Mouse (Mus musculus) embryonic facial prominence, embryonic 10.5 days (tissue): ENCODE results near the gene 1700056E22Rik. TPM values are rescaled to one million over a fixed set of nuclear protein-coding genes. Genes with fewer than 3 reads are reported as not detected.
A peak's percentile ranks its signal among the peaks of the same experiment; 100 is the strongest.

Experiments used
- DNase-seq: peaks from one replicate; pipeline ENCODE4 v3.0.0-alpha.2; 2017; ENCODE audit warnings: low spot score
- H3K27ac ChIP-seq: fragments of 300-500 bp; sonication (generic); replicated peaks from 2 replicates; pipeline ENCODE4 v1.5.1; 2016; ENCODE audit warnings: mild to moderate bottlenecking
- H3K27me3 ChIP-seq: fragments of 300-500 bp; sonication (generic); replicated peaks from 2 replicates; pipeline ENCODE4 v1.6.1; 2016; ENCODE audit warnings: low read depth, mild to moderate bottlenecking; ENCODE audit not compliant: poor library complexity, severe bottlenecking
- H3K36me3 ChIP-seq: fragments of 300-500 bp; sonication (generic); replicated peaks from 2 replicates; pipeline ENCODE4 v1.6.1; 2016; ENCODE audit warnings: mild to moderate bottlenecking, moderate library complexity
- H3K4me1 ChIP-seq: fragments of 300-500 bp; sonication (generic); 2 replicates; pipeline ENCODE4 v1.6.1; 2016
- H3K4me3 ChIP-seq: fragments of 300-500 bp; sonication (generic); 2 replicates; pipeline ENCODE4 v1.5.1; 2016; ENCODE audit warnings: mild to moderate bottlenecking, moderate library complexity
- H3K9me3 ChIP-seq: fragments of 300-500 bp; sonication (generic); 2 replicates; pipeline ENCODE4 v1.6.1; 2016; ENCODE audit warnings: mild to moderate bottlenecking
- WGBS: fragments of 180-500 bp; shearing (Covaris S2); methylation state at CpG from one replicate; pipeline ENCODE4 v1.1.7; 2016; 5-methylcytosine and 5-hydroxymethylcytosine counted together
- polyA plus RNA-seq: library from polyadenylated mRNA; unstranded; fragments of >200 nt; fragmentation: Nextera tagmentation; extraction: Ambion mirVana; gene quantifications from 2 replicates; pipeline ENCODE4 v1.2.1, GENCODE M21; 2016

1700056E22Rik gene
- polyA plus RNA-seq = 0.58 and 1.1 TPM in 2 replicates

DNA sequence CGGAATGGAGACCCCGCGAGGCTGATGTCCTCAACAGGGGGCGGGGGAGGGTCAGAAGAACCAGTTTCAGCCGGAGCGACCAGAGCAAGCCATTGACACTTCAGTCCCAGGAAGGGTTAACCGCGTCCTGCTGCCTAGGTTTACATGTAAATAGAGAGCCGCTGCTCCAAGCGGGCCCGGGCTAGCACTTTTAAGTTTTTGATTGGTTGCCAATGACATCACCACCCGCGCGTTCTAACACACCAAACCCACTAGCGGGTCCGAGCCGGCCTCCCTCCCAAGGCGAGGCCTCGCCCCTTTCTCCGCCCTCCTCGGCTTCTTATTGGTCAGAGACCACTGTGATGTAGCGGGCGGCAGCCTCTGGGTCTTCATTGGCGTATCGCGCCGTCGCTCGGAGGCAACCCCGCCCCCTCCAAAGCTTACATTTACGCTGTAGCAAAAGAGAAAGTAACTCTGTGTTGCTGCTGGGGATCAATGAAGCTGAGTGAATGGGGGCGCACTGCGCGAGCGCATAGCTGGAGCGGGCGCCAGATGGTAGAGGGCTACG is at the start of gene 1700056E22Rik:
TSS of gene 1700056E22Rik (minus strand) at position 291 of the 547 bp plus-strand sequence.
- Histone ChIP-seq H3K9me3 (no peaks in the 10 kb centered on the region), H3K27ac (peak within 1 kb of the TSS; percentile 96), H3K4me3 (peak within 1 kb of the TSS; percentile 86), H3K27me3 (peaks cover 32% of the 10 kb centered on the region), H3K4me1 (peaks cover 30% of the 10 kb centered on the region), H3K36me3 (peaks cover 4% of the 10 kb centered on the region; the same call in 1 of the 2 replicates)
- DNase-seq = peak; percentile 99
- WGBS = under 1% methylated on average over 38 of the region's 38 CpGs

DNA sequence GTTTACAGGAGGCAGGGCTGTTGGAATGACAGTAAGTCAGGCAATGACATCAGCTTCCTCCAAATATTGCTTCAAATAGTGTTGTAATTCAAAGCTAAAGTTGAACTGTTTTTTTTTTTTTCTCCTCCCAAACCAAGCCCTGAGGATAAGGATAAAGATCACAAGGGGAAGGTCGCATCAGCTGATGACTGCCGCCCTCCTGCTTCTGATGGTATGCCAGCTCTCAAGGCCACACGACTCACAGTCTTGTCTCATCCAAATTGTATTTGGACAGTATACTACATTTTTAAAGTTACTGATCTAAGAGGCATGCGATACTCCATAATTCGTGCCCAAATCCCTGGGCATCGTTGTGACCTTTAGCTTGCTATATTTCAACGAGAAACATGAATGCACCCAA is 49.1 kb upstream of the 1700056E22Rik start:
- DNase-seq = no peak
- no peaks in the 10 kb centered on the region for H3K36me3 ChIP-seq
- H3K4me3 ChIP-seq = no peak overlapping the region
- WGBS = 92% methylated on average over 7 of the region's 7 CpGs
- H3K27ac ChIP-seq = no peak overlapping the region
- H3K9me3 ChIP-seq = no peaks in the 10 kb centered on the region
- no peaks in the 10 kb centered on the region for H3K4me1 ChIP-seq
- H3K27me3 ChIP-seq = no peaks in the 10 kb centered on the region

DNA sequence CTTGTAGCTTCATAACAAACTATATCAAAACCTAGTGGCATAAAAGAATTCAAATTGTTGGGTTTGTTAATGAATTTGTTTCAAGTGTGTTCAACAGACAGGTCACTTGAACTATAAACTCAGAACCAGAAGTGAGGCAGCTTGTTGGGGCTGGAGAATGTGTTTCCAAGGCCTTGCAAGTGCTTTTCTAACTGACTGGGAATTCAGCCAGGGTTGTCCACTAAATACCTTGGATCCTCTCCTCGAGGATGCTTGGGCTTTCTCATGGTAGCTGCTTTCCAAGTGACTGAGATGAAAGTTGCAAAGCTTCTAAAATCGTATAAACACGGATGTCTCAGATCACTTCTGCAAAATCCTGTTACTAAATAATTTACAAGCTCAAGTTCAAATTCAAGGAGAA is 48.6 kb upstream of the 1700056E22Rik start:
- Histone ChIP-seq H3K4me1 (no peaks in the 10 kb centered on the region), H3K9me3 (no peaks in the 10 kb centered on the region), H3K4me3 (no peak overlapping the region), H3K27ac (no peak overlapping the region), H3K36me3 (no peaks in the 10 kb centered on the region), H3K27me3 (no peaks in the 10 kb centered on the region)
- no peak for DNase-seq
- WGBS = 85% methylated on average over 3 of the region's 3 CpGs

DNA sequence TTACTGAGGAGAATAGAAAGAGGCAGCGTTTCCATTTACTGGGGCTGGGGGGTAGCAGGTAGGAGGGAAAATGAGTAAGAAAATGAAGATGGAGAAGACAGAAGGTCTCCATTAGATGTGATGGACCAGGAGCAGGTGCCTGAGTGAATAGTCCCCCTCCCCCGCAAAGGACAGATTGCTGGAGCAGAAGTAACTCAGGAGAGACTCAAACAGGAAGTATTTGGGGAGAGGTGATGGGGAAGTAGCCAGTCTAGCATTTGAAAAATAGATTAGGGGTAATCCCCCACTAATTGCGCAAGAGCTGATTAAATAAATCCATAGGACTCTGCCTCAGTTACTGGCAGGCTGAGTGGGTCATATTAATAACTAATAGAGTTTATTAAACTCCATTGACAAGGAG is 45.2 kb upstream of the 1700056E22Rik start:
- Histone ChIP-seq H3K27ac (no peak overlapping the region), H3K36me3 (peaks cover under 1% of the 10 kb centered on the region; the same call in 1 of the 2 replicates), H3K9me3 (no peaks in the 10 kb centered on the region), H3K4me1 (0 out of 2 replicates have a peak, but pooled peaks cover 4% of the 10 kb centered on the region), H3K27me3 (no peaks in the 10 kb centered on the region), H3K4me3 (no peak overlapping the region)
- DNase-seq = no peak
- 92% methylated on average over 3 of the region's 3 CpGs for WGBS

DNA sequence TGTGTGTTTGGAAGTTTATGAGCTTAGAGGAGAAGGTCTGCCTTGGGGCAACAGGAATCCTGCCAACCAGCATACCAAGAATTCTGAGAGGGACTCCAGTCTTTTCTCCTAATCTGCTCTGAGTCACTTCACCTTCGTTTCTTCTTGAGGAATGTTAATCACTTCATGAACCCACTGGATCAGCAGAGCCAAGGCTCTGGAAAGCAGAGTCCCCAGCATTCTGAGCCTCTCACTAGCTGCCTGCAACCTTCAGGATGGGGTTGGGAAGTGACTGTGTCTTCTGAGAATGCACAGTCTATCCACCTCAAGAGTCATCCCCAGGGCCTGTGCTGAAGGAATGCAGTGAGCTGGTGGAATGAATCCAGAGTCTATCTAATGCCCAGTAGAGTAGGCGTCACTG is 42.7 kb upstream of the 1700056E22Rik start:
- 0 out of 2 replicates have a peak, but pooled peaks cover 4% of the 10 kb centered on the region for H3K4me1 ChIP-seq
- H3K27me3 ChIP-seq = no peaks in the 10 kb centered on the region
- WGBS = 57% methylated on average over 2 of the region's 2 CpGs
- no peak overlapping the region for H3K4me3 ChIP-seq
- DNase-seq = no peak
- no peak overlapping the region for H3K27ac ChIP-seq
- H3K36me3 ChIP-seq = peaks cover 14% of the 10 kb centered on the region
- H3K9me3 ChIP-seq = no peaks in the 10 kb centered on the region

DNA sequence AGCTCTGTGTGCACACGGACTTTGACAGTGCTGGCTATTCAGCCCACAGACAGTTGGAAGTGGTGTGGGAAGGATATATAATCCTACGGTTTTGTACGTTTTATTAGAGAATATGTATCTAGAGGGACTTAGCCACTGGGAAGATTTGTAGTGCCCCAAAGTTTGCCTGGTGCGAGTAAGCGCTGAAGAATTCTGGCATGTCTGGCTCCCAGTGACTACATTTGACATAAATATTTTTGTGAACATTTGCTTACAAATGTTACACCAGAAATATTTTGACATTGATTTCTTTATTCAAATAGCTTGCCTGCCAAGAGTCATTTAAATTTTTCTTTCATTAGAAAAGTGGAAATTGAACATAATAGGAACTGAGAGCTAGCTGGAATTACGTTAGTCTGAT is 42.0 kb upstream of the 1700056E22Rik start:
- no peak for DNase-seq
- no peaks in the 10 kb centered on the region for H3K27me3 ChIP-seq

GRCm38 (mm10) chr1:184068971-184069370 is 34.9 kb upstream of the 1700056E22Rik start:
- H3K9me3 ChIP-seq = no peaks in the 10 kb centered on the region

More for the DNA sequence above, 42.0 kb upstream of the 1700056E22Rik start:
- 91% methylated on average over 6 of the region's 6 CpGs for WGBS
- H3K9me3 ChIP-seq = no peaks in the 10 kb centered on the region
- H3K36me3 ChIP-seq = peaks cover 14% of the 10 kb centered on the region
- H3K4me1 ChIP-seq = 0 out of 2 replicates have a peak, but pooled peaks cover 4% of the 10 kb centered on the region
- H3K4me3 ChIP-seq = no peak overlapping the region
- H3K27ac ChIP-seq = no peak overlapping the region

GRCm38 (mm10) chr1:184067704-184068558 is 33.8 kb upstream of the 1700056E22Rik start:
- Histone ChIP-seq H3K4me1 (0 out of 2 replicates have a peak, but pooled peaks cover 2% of the 10 kb centered on the region), H3K27ac (no peak overlapping the region), H3K4me3 (no peak overlapping the region), H3K36me3 (peaks cover 15% of the 10 kb centered on the region), H3K9me3 (no peaks in the 10 kb centered on the region), H3K27me3 (no peaks in the 10 kb centered on the region)
- DNase-seq = no peak
- 95% methylated on average over 18 of the region's 18 CpGs for WGBS

More at GRCm38 (mm10) chr1:184068971-184069370, 34.9 kb upstream of the 1700056E22Rik start:
- no peaks in the 10 kb centered on the region for H3K27me3 ChIP-seq
- H3K4me3 ChIP-seq = no peak overlapping the region
- no peak overlapping the region for H3K27ac ChIP-seq
- H3K4me1 ChIP-seq = 0 out of 2 replicates have a peak, but pooled peaks cover 2% of the 10 kb centered on the region
- 94% methylated on average over 12 of the region's 12 CpGs for WGBS
- peaks cover 25% of the 10 kb centered on the region for H3K36me3 ChIP-seq
- no peak for DNase-seq

DNA sequence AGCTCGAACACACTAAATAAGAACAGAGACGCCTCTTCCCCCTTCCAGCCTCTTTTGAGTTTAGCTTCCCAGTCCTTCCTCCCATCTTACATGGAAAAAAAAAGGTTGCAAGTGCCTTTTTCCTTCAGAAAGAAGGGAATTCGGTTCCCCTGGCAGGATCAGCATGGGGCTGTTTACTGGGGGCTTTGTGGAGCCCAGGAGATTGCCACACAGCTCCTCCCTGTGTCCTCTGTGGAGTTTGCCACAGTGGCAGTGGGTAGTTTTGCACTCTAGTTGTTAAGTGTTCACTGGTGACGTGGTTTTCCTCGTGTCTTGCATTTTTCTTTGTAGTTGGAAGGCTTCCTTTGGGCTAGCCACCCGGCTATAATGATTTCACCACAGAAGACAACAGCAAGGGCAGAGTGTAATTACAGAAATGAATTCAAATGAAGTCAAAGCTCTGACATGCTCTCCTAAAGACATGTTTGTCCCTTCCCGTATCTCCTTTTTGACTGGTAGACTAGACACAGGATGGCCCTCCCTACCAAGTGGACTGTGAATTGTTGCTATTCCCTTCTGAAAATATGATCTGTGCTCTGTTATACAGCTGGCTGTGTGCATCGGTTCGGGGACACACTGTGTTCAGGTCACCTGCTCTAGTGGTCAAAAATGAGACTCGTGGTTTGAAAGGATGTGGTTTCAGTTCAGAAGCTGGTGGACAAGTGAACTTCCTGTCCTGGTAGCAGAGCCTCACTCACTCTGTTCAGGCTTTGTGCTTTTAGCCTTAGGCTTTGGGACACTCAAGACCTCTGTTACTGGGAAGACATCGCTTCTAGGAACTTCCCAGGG is 32.6 kb upstream of the 1700056E22Rik start:
- peaks cover 15% of the 10 kb centered on the region for H3K36me3 ChIP-seq
- no peaks in the 10 kb centered on the region for H3K9me3 ChIP-seq
- no peaks in the 10 kb centered on the region for H3K27me3 ChIP-seq
- 0 out of 2 replicates have a peak, but pooled peaks cover 2% of the 10 kb centered on the region for H3K4me1 ChIP-seq
- no peak overlapping the region for H3K4me3 ChIP-seq
- WGBS = 67% methylated on average over 11 of the region's 11 CpGs
- 0 out of 2 replicates have a peak overlapping the region, but pooled peaks have one; percentile 3 for H3K27ac ChIP-seq
- DNase-seq = peak; percentile 2

DNA sequence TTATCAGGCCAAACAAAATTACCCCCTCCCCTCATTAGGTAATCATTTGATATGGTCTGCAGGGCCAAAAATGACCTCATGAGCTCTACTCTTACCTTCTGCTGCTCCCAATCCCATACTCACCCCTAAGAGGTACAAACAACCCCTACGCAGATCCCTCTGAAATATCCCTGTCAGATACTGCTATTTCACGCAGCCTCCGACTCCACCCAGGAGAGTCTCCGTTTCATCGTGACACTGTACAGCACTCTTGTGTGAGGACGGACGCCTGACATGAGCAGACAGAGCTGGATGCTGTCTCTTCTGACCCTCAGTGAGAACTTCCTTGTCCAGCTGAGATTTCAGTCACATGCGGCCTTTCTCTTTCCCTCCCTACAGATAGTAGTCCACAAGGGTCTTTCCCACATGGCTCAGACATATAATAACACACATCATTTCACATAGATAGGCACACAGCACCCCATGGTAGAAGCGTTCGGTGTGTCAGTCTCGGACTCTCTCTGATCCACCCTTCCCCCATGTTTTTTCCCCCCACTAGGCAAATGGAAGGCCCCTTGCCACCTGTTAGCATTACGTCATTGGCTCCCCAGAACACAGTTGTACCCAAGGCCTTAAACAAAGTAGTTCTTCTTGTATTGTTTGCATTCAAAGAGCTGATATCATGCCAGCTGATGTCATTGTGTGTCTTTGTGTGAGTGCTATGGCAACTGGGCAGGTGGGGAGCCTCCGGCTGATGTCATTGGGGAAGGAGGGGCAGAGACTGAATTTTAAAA is 31.7 kb upstream of the 1700056E22Rik start:
- peaks cover 14% of the 10 kb centered on the region for H3K36me3 ChIP-seq
- DNase-seq = no peak
- H3K4me1 ChIP-seq = 0 out of 2 replicates have a peak, but pooled peaks cover 4% of the 10 kb centered on the region
- no peaks in the 10 kb centered on the region for H3K27me3 ChIP-seq
- H3K27ac ChIP-seq = 0 out of 2 replicates have a peak overlapping the region, but pooled peaks have one; percentile 8
- whole genome bisulfite sequencing = 86% methylated on average over 13 of the region's 13 CpGs
- no peaks in the 10 kb centered on the region for H3K9me3 ChIP-seq
- no peak overlapping the region for H3K4me3 ChIP-seq

DNA sequence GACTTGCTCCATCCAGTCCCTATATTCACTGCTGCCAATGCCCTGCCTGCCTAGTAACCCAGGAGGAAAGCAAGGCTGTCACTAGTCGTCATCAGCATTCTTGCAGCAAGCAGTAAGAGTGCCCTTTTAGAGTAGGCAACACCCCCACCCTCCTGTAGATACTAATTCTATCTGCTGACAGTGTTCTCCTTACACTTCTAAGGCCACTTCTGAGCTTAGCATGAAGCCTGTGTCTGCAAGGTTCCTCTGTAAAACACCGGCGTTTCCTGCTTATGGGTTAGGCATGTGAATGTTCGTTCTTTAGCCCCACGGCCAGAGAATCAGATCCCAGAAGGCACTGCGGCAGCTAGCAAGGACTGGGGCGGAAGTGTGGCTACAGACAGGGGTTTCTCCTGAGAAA is 30.2 kb upstream of the 1700056E22Rik start:
- peak; percentile 4 for DNase-seq
- 84% methylated on average over 7 of the region's 7 CpGs for WGBS
- Histone ChIP-seq H3K27ac (no peak overlapping the region), H3K9me3 (no peaks in the 10 kb centered on the region), H3K4me1 (0 out of 2 replicates have a peak, but pooled peaks cover 4% of the 10 kb centered on the region), H3K27me3 (no peaks in the 10 kb centered on the region), H3K36me3 (peaks cover 5% of the 10 kb centered on the region), H3K4me3 (no peak overlapping the region)
